Mouse (Mus musculus) thymus, adult 2 months (tissue): Measurements from ENCODE around the gene Hectd3.

ENCODE experiments used
- CTCF ChIP-seq: fragments of 200-500 bp; IDR thresholded peaks from 2 replicates; pipeline ENCODE4 v1.5.1; 2012; ENCODE audit warnings: mild to moderate bottlenecking, control low read depth, low read length, moderate library complexity, borderline replicate concordance; ENCODE audit not compliant: control insufficient read depth, poor library complexity, insufficient read depth; ENCODE audit errors: extremely low read depth
- POLR2A ChIP-seq: fragments of 200-500 bp; IDR thresholded peaks from 2 replicates; pipeline ENCODE4 v1.6.1; 2012; ENCODE audit warnings: mild to moderate bottlenecking, low read length, control low read depth, moderate library complexity; ENCODE audit not compliant: control insufficient read depth, poor library complexity, insufficient read depth; ENCODE audit errors: extremely low read depth

- TF ChIP-seq CTCF (no peak), POLR2A (no peak)
These were observed 9.4 kb upstream of the Hectd3 start for GRCm38 (mm10) chr4:116985681-116986080.
